Mouse (Mus musculus) left cerebral cortex, adult 2 months (tissue): ENCODE measurements around the gene Fshr. TPM values are rescaled to one million over a fixed set of nuclear protein-coding genes. Genes with fewer than 3 reads are reported as not detected.
A peak's percentile ranks its signal among the peaks of the same experiment; 100 is the strongest.

Experiments
- DNase-seq, 2 experiments: peaks; one replicate each; pipeline ENCODE4 v3.0.0; 2021 to 2022; ENCODE audit warnings: low spot score in 2 of 2, mixed read lengths in 1 of 2; ENCODE audit errors: extremely low spot score in 1 of 2
- H3K27ac ChIP-seq: fragments of 200-600 bp; 2 replicates; pipeline ENCODE4 v1.8.1; 2022
- H3K4me3 ChIP-seq: fragments of 200-600 bp; 2 replicates; pipeline ENCODE4 v1.8.1; 2022
- CTCF ChIP-seq: fragments of 200-600 bp; IDR thresholded peaks from 2 replicates; pipeline ENCODE4 v1.8.1; 2022; ENCODE audit warnings: antibody characterized with exemption, mild to moderate bottlenecking, moderate library complexity
- intact Hi-C: fragments of 180-260 bp; cut with DNase I; formaldehyde crosslinking; loops from one replicate; pipeline ENCODE4 v1.15.1; 2025
- total RNA-seq, 2 experiments: library from RNA; stranded (reverse); gene quantifications; 2 replicates each; pipeline ENCODE4 v1.2.3; 2021

Fshr gene
- total RNA-seq, 2 experiments from 2014 or later = not detected

DNA sequence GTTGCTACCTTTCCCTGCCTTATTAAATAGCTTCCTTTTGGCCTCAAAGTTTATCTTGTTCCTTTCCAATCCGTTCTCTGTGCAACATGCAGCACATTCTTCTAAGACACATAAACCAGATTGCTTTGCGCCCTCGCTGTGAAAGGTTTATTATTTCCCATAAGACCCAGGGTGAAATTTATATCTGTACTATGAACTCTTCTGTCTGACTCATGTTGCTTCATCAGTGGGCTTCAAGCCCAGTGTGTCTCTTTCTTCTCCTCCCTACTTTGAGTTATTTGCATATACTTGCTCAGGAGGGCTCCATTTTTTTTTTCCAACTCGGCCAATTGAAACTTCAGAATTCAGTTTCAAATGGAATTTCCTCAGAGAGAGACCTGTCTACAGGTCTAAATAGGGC lies 183.5 kb downstream of the Fshr start:
- no peak for TF ChIP-seq CTCF
- H3K4me3 ChIP-seq = no peak overlapping the region
- intact Hi-C loops = no loop called here
- H3K27ac ChIP-seq = no peak overlapping the region
- DNase-seq = no peak

DNA sequence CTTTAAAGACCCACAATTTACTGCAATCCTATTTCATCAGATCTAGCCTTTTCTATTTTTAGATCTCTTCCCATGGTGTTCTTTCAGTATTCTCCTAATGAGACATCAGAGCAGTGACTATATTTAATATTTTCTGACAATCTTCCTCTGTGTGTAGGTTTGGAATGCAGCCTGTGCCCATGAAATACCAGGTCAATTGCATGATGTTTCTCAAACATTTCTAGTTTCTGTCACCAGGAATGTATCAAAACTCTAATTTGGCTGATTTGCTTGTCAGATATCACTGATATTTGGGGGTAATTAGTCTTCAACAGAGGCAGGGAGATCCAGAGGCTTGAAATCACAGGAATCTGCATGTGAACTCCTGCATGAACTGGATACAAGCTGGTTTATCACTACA lies 186.8 kb downstream of the Fshr start:
- no peak for DNase-seq
- intact Hi-C loops = no loop called here
- H3K4me3 ChIP-seq = no peak overlapping the region
- TF ChIP-seq CTCF = no peak
- H3K27ac ChIP-seq = no peak overlapping the region

DNA sequence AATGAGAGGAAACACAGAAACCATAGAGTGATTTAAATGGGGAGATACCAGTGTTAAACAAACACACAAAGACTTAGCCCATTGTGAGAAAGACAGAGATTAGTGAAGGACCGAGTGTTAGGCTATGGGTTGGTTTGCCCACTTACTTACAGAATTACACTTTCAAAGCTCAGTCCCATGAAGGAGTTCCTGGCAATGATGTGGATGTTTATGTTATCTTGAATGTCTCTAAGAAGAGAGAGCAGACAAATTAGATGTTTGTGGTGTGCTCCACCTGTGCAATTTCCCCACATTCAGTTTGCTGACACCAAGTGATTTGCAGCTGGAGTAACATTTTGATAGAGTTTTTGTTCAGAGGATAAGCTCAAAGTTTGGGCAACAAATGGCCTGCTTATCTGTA lies 191.4 kb downstream of the Fshr start:
- H3K4me3 ChIP-seq = no peak overlapping the region
- H3K27ac ChIP-seq = no peak overlapping the region
- DNase-seq = no peak
- no peak for TF ChIP-seq CTCF
- intact Hi-C loops = no loop called here

- intact Hi-C loops = no loop called here
- Histone ChIP-seq H3K27ac (no peak overlapping the region), H3K4me3 (no peak overlapping the region)
- DNase-seq = no peak
- TF ChIP-seq CTCF = no peak
These were observed 191.8 kb downstream of the Fshr start for GRCm38 (mm10) chr17:89008680-89009079.

GRCm38 (mm10) chr17:89005959-89006358 lies 194.5 kb downstream of the Fshr start:
- no peak overlapping the region for H3K27ac ChIP-seq
- no peak for DNase-seq
- intact Hi-C loops = no loop called here
- TF ChIP-seq CTCF = no peak
- H3K4me3 ChIP-seq = no peak overlapping the region

- H3K27ac ChIP-seq = no peak overlapping the region
- intact Hi-C loops = no loop called here
- TF ChIP-seq CTCF = no peak
These were observed 200.6 kb downstream of the Fshr start for GRCm38 (mm10) chr17:88999907-89000306.

DNA sequence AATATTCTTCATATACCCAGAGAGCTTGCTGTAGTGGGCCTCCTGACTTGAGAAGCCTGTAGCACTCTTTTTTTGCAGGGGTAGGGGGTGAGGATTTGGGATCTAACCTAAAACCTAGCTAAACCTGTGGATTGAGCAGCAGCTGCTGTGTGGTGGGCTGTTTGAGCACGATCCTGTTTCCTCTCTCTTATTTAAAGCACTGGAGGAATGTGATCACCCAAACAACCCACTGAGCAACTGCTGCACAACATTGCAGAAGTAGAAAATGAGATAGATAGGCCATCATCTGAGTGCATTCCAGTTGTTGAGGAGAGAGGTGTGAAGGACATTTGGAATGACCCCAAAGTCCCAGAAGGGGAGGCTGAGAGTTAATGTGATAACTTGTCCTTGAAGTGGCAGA lies 202.2 kb downstream of the Fshr start:
- peak in 1 of 2 experiments; percentile 11 for DNase-seq
- H3K27ac ChIP-seq = no peak overlapping the region
- no peak overlapping the region for H3K4me3 ChIP-seq
- intact Hi-C loops = no loop called here
- no peak for TF ChIP-seq CTCF

More at GRCm38 (mm10) chr17:88999907-89000306, 200.6 kb downstream of the Fshr start:
- H3K4me3 ChIP-seq = no peak overlapping the region
- no peak for DNase-seq

DNA sequence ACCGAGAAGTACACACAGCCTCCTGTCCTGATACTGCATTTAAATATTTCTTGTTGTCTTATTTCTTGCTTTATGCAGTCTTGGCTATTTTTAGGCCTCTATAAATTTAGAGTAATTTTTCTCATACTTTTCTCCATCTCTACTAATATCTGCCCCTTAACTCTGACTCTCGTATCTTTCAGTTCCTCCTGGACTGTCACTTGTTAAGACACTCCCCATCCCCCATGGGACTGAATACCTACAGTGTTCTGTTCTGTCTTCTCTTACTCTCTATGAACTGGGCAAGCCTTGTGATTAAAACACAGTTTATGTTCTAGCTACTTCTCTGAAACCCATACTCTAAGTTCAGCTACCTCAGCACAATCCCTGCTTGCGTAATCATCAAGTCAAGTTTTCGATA lies 209.2 kb downstream of the Fshr start:
- Histone ChIP-seq H3K4me3 (no peak overlapping the region), H3K27ac (no peak overlapping the region)
- intact Hi-C loops = no loop called here
- DNase-seq = no peak
- no peak for TF ChIP-seq CTCF

DNA sequence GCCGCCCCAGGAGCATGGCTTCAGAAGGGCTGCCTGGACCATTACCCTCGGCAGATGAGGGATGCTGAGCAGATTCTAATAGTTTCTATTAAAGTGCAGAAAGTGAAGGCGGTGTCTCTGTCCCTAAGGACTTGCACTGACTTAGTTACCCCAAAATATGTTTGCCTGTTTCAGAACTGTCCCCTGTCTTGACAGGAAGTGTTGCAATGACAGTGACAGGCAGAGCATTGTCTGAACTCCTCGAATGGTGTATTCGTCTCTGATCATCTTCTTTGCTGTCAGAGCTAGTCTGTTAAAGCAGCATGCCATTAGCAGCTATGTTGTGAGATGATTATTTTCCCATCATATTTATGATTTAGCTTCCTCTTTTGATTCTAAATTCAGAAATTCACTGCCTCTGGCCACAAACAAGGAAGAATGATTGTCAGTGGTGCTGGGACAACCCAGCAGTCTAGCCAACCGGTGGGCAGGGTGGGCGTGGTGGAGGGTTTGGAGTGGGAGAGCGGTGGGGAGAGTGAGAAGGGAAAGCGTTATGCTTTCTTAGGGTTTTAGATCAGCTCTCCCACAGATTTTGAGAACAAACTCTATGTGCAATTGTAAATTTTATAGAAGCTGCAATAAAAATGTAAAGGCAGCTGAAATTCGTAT lies 219.6 kb downstream of the Fshr start:
- intact Hi-C loops = no loop called here
- H3K27ac ChIP-seq = no peak overlapping the region
- no peak for TF ChIP-seq CTCF
- no peak for DNase-seq
- no peak overlapping the region for H3K4me3 ChIP-seq

DNA sequence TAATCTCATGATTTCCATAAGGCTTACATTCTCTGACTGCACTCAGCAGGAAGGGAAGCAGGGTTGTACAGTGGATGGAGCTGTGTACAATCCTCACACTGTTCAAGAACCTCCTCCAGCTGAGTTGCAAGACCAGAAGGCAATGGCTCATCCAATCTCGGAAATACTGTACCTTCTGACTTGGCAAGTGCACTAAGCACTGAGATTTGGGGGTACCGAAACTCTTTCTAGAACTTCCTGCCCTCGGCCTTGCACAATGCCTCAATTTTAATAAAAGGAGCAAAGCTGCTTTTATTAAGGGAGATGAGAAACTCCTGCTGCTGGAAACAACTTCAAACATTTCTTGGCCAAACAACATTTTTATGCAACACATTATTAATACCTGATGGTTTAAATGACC lies 225.9 kb downstream of the Fshr start:
- Histone ChIP-seq H3K4me3 (no peak overlapping the region), H3K27ac (no peak overlapping the region)
- TF ChIP-seq CTCF = no peak
- intact Hi-C loops = no loop called here
- DNase-seq = no peak

DNA sequence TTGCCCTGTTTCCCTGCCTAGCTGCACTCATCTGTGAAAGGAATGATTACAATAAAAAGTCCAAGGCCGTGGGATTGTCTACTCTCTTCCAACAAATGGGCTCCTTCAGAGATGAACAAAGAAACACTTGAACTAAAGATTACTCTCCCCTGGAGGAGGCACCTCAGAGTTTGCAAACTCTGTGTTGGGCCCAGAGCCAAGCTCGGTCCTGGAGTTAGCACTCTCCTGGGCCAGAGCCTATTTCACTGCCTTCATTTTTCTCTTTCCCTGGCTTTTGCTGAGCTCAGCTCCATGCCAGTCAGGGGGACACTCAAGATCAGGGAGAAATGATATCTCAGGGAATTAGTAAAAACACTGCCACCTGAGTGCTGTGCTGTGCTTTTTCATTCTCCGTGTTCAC lies 234.4 kb downstream of the Fshr start:
- Histone ChIP-seq H3K27ac (no peak overlapping the region), H3K4me3 (no peak overlapping the region)
- intact Hi-C loops = no loop called here
- no peak for DNase-seq
- TF ChIP-seq CTCF = no peak

DNA sequence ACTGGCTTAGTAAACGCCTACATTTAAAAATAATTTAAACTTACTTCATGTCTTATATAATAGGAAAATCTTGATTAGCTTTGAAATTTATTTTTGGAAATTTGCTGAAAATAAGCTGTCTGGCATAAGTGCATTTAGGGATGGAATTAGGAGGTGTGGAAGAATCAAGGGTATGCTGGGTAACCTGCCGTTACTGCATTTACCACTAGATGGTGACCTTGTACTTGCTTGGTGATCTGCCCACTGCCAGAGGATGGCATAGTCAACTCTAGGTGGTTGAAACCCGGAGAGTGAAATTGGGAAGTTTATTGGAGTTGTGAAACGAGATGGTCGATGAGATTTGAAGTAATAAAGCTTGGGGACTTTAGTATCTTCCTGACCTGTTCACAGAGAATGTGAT lies 246.5 kb downstream of the Fshr start:
- no peak overlapping the region; the same call in 1 of the 2 replicates for H3K27ac ChIP-seq
- intact Hi-C loops = loop anchor here (5.0 to 10.0 kb wide), 5 partner anchors 141 to 1633 kb away; no protein-coding TSS in a partner anchor
- TF ChIP-seq CTCF = peak; percentile 96
- DNase-seq = peak; percentile 60 to 73
- H3K4me3 ChIP-seq = no peak overlapping the region

GRCm38 (mm10) chr17:88938153-88938681 lies 262.3 kb downstream of the Fshr start:
- no peak for DNase-seq
- intact Hi-C loops = loop anchor here (5.0 kb wide), 1 partner anchor 166 kb away; no protein-coding TSS in a partner anchor
- Histone ChIP-seq H3K4me3 (no peak overlapping the region), H3K27ac (no peak overlapping the region)
- TF ChIP-seq CTCF = no peak
